Mouse (Mus musculus) c-Kit-positive CD71-positive TER-119-positive erythroid progenitor cells, embryonic 14.5 days (primary cell): ENCODE results near the gene Sult2a8.
"Not testable (repeated sequence)": the region's sequence is repeated elsewhere in the genome, so short reads cannot be mapped to it uniquely, and the experiment has no call there.

ENCODE experiments used
- DNase-seq: peaks from one replicate; pipeline ENCODE4 v3.0.0-alpha.2; 2013; ENCODE audit warnings: low spot score

Sult2a8 gene

GRCm38 (mm10) chr7:14446534-14446933 lies at the start of gene Sult2a8:
Gene Sult2a8, minus strand, starts transcription at chr7:14446769.
- DNase-seq, result no peak

- no peak for DNase-seq
Measured at GRCm38 (mm10) chr7:14494130-14494529, 47.6 kb upstream of the Sult2a8 start, which contains the start of gene Sult2a7. Gene Sult2a7, minus strand, starts transcription at chr7:14494230.

GRCm38 (mm10) chr7:14492886-14493285 lies 46.3 kb upstream of the Sult2a8 start:
- DNase-seq, result no peak

- DNase-seq, result no peak
Measured at GRCm38 (mm10) chr7:14439581-14439980, 7.0 kb downstream of the Sult2a8 start.

GRCm38 (mm10) chr7:14438484-14438883 lies 8.1 kb downstream of the Sult2a8 start:
- DNase-seq, result no peak

GRCm38 (mm10) chr7:14438029-14438428 lies 8.5 kb downstream of the Sult2a8 start:
- DNase-seq, result no peak

- DNase-seq, result not testable (repeated sequence)
Measured at GRCm38 (mm10) chr7:14399363-14399762, 47.2 kb downstream of the Sult2a8 start.

GRCm38 (mm10) chr7:14396462-14396861 lies 50.1 kb downstream of the Sult2a8 start:
- DNase-seq, result no peak
